Mouse (Mus musculus): ENCODE measurements around the gene Abhd17c.

DNA sequence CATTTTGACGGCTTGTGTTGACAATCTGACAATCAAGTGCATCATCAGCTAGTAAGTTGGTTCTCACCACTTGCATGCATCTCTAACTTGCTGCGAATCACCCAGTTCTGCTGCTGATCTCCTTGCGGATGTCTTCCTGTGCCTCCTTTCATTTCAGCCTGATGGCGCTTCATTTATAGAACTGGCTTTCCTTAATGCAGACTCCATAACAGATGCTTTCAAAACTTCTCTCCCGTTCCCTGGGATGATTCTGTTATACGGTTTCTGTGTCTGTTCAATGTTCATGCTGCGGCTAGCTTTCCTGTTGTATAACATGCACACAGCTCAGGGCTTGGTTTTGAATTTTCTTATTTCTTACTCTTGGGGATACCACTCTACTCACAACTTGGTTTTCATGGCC, 91.9 kb downstream of the Abhd17c start:
- no peak for TF ChIP-seq CTCF (IDR thresholded peaks at IDR 0.05; ENCODE audit: control insufficient read depth, insufficient read depth, low read length)
- no peak for TF ChIP-seq POLR2A (IDR thresholded peaks at IDR 0.05; ENCODE audit: borderline replicate concordance, control insufficient read depth, low read depth, low read length)

All from bone marrow, adult 2 months (tissue).